Mouse (Mus musculus): ENCODE results near the gene Tnip1. TPM values are rescaled to one million over a fixed set of nuclear protein-coding genes. Genes with fewer than 3 reads are reported as not detected.

Tnip1 gene
- total and polyA plus RNA-seq, 3 experiments: 8.1 to 19.7 TPM; not detected in 1

DNA sequence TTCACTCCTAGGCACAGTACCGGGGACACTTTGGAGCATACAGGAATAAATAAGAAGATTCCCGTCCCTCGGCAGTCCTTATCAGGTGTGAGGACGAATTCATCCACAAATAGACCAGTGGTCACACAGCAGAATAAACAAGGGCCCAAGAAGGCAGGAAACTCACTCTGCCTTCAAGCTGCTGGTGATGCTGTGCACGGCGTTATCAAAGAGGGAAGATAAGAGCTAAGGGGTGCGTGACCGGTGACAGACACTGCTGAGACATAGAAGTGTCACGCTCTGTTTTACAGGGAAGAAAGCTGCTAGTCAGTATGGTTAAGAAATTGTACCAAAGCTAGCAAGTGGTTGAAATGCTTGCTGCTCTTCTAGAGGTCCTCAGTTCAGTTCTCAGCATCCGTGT is 82.8 kb downstream of the Tnip1 start:
- Histone ChIP-seq H3K4me1 (ENCODE audit: control insufficient read depth in 1 of 2, insufficient read depth in 2 of 2, low read length in 2 of 2) (peaks cover 14 to 29% of the 10 kb centered on the region in 2 experiments), H3K4me3 (ENCODE audit: control insufficient read depth in 1 of 2, insufficient read depth in 1 of 2, low read depth in 2 of 2, low read length in 2 of 2) (no peak overlapping the region), H3K9me3 (replicated peaks; ENCODE audit: insufficient read depth, low read length) (no peaks in the 10 kb centered on the region), H3K79me2 (ENCODE audit: control insufficient read depth, insufficient read depth, low read length, poor library complexity) (no peaks in the 10 kb centered on the region), H3K27me3 (ENCODE audit: control insufficient read depth in 1 of 2, insufficient read depth in 2 of 2, low read length in 2 of 2) (no peaks in the 10 kb centered on the region), H3K9ac (ENCODE audit: control insufficient read depth, low read depth, low read length, poor library complexity, severe bottlenecking) (no peak overlapping the region), H3K27ac (ENCODE audit: control insufficient read depth, low read depth, low read length) (no peak overlapping the region), H3K36me3 (ENCODE audit: control insufficient read depth in 1 of 2, insufficient read depth in 2 of 2, low read length in 2 of 2) (peaks cover 0 to 11% of the 10 kb centered on the region in 2 experiments; a peak in 2 of 4 replicates)
- TF ChIP-seq JUND (IDR thresholded peaks at IDR 0.05; ENCODE audit: low read depth, low read length) (no peak), GATA1 (IDR thresholded peaks at IDR 0.05; ENCODE audit: low read depth, low read length) (peak; percentile 37; the same call in 1 of the 2 replicates)
- peak; percentile 51 for DNase-seq (ENCODE audit: low read depth, low spot score)

DNA sequence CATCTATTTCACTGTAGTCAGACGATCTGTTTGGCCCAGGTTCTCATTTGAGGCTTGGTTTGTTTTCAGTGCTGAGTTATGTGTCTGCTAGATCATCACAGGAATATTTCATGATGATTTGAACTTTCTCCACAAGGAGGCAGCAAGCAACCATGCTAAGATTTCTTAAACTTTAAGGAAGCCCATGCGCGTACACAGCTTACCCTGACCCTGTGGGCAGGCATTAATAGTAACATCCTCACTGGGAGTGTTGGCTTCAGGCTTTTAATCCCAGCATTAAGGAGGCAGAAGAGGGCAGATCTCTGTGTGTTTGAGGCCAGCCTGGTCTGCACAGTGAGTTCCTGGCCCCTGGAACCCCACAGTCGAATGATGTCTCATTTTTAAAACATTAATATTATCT is 83.3 kb downstream of the Tnip1 start:
- H3K36me3 ChIP-seq (ENCODE audit: control insufficient read depth in 1 of 2, insufficient read depth in 2 of 2, low read length in 2 of 2): peaks cover 0 to 6% of the 10 kb centered on the region in 2 experiments; a peak in 2 of 4 replicates
- no peak overlapping the region for H3K4me3 ChIP-seq (ENCODE audit: control insufficient read depth in 1 of 2, insufficient read depth in 1 of 2, low read depth in 2 of 2, low read length in 2 of 2)
- no peak overlapping the region for H3K27ac ChIP-seq (ENCODE audit: control insufficient read depth, low read depth, low read length)
- H3K9me3 ChIP-seq (replicated peaks; ENCODE audit: insufficient read depth, low read length): no peaks in the 10 kb centered on the region
- H3K4me1 ChIP-seq (ENCODE audit: control insufficient read depth in 1 of 2, insufficient read depth in 2 of 2, low read length in 2 of 2): peaks cover 9 to 24% of the 10 kb centered on the region in 2 experiments
- H3K27me3 ChIP-seq (ENCODE audit: control insufficient read depth in 1 of 2, insufficient read depth in 2 of 2, low read length in 2 of 2): no peaks in the 10 kb centered on the region
- no peak for TF ChIP-seq KAT2A (conservative IDR thresholded peaks at IDR 0.05; ENCODE audit: low read depth, low read length)
- TF ChIP-seq POLR2AphosphoS2 (IDR thresholded peaks at IDR 0.05; ENCODE audit: low read length): no peak
- peak; percentile 36 to 78 (median 64) for TF ChIP-seq CTCF (IDR thresholded peaks at IDR 0.05 in 2 of 3, conservative IDR thresholded peaks at IDR 0.05 in 1 of 3; ENCODE audit: control insufficient read depth in 1 of 3, insufficient read depth in 1 of 3, low read depth in 2 of 3, low read length in 3 of 3, poor library complexity in 1 of 3, severe bottlenecking in 1 of 3)
- TF ChIP-seq HCFC1 (IDR thresholded peaks at IDR 0.05; ENCODE audit: low read depth, low read length): no peak
- TF ChIP-seq MAFK (IDR thresholded peaks at IDR 0.05; ENCODE audit: borderline replicate concordance, low read depth, low read length): no peak
- no peak for TF ChIP-seq NELFE (IDR thresholded peaks at IDR 0.05; ENCODE audit: low read depth, low read length)
- TF ChIP-seq EP300 (IDR thresholded peaks at IDR 0.05; ENCODE audit: low read depth in 1 of 2, low read length in 2 of 2): no peak
- peak; percentile 92 for TF ChIP-seq ZC3H11A (IDR thresholded peaks at IDR 0.05; ENCODE audit: low read depth, low read length)
- TF ChIP-seq NRF1 (IDR thresholded peaks at IDR 0.05; ENCODE audit: insufficient read depth, low read depth, low read length, poor library complexity, severe bottlenecking): no peak
- TF ChIP-seq ETS1 (IDR thresholded peaks at IDR 0.05; ENCODE audit: low read depth, low read length): 0 out of 2 replicates have a peak, but pooled peaks have one; percentile 1
- peak; percentile 16; the same call in 1 of the 2 replicates for TF ChIP-seq MXI1 (IDR thresholded peaks at IDR 0.05; ENCODE audit: low read depth, low read length)
- TF ChIP-seq RAD21 (IDR thresholded peaks at IDR 0.05; ENCODE audit: low read depth, low read length): peak; percentile 82
- TF ChIP-seq ZKSCAN1 (IDR thresholded peaks at IDR 0.05; ENCODE audit: low read depth, low read length): no peak
- TF ChIP-seq SMC3 (IDR thresholded peaks at IDR 0.05; ENCODE audit: low read depth, low read length): peak; percentile 88
- peak; percentile 37; the same call in 1 of the 2 replicates for TF ChIP-seq MYC (IDR thresholded peaks at IDR 0.05; ENCODE audit: low read depth, low read length)
- TF ChIP-seq MYB (IDR thresholded peaks at IDR 0.05; ENCODE audit: low read depth, low read length): no peak
- no peak for TF ChIP-seq CHD2 (IDR thresholded peaks at IDR 0.05; ENCODE audit: low read length)
- TF ChIP-seq GABPA (IDR thresholded peaks at IDR 0.05; ENCODE audit: low read depth, low read length): no peak
- no peak for TF ChIP-seq BHLHE40 (IDR thresholded peaks at IDR 0.05; ENCODE audit: borderline replicate concordance, low read depth, low read length)
- TF ChIP-seq GATA1 (IDR thresholded peaks at IDR 0.05; ENCODE audit: low read depth, low read length): no peak
- TF ChIP-seq RCOR1 (IDR thresholded peaks at IDR 0.05; ENCODE audit: low read depth, low read length): no peak
- TF ChIP-seq TBP (IDR thresholded peaks at IDR 0.05; ENCODE audit: low read depth, low read length): no peak
- TF ChIP-seq ZNF384 (IDR thresholded peaks at IDR 0.05; ENCODE audit: low read depth, low read length): no peak
- TF ChIP-seq UBTF (IDR thresholded peaks at IDR 0.05; ENCODE audit: borderline replicate concordance, insufficient read depth, low read depth, low read length): no peak
- no peak for TF ChIP-seq MAZ (IDR thresholded peaks at IDR 0.05; ENCODE audit: low read depth, low read length)
- TF ChIP-seq SIN3A (IDR thresholded peaks at IDR 0.05; ENCODE audit: low read length): no peak
- no peak for TF ChIP-seq TCF12 (IDR thresholded peaks at IDR 0.05; ENCODE audit: low read depth, low read length)
- TF ChIP-seq ELF1 (IDR thresholded peaks at IDR 0.05; ENCODE audit: low read depth, low read length): no peak
- TF ChIP-seq USF2 (IDR thresholded peaks at IDR 0.05; ENCODE audit: borderline replicate concordance in 1 of 2, insufficient read depth in 1 of 2, low read depth in 1 of 2, low read length in 2 of 2): no peak
- H3K9ac ChIP-seq (ENCODE audit: control insufficient read depth, low read depth, low read length, poor library complexity, severe bottlenecking): peak overlapping the region; percentile 28; the same call in 1 of the 2 replicates
- H3K79me2 ChIP-seq (ENCODE audit: control insufficient read depth, insufficient read depth, low read length, poor library complexity): no peaks in the 10 kb centered on the region
- DNase-seq (ENCODE audit: low read depth, low spot score): peak; percentile 90
